Mouse (Mus musculus) limb, embryonic 12.5 days (tissue): ENCODE results near the gene Olfr640. TPM values are rescaled to one million over a fixed set of nuclear protein-coding genes. Genes with fewer than 3 reads are reported as not detected.

Source experiments
- ATAC-seq: fragments of 200-750 bp; cut with Nextera tagmentation; 2 replicates; pipeline ENCODE4 v1.8.0; 2017; ENCODE audit warnings: low read depth, moderate TSS enrichment; ENCODE audit not compliant: insufficient number of reproducible peaks, insufficient read depth, low FRiP score, low TSS enrichment
- H3K27ac ChIP-seq: fragments of 300-500 bp; sonication (generic); 2 replicates; pipeline ENCODE4 v1.5.1; 2016; ENCODE audit warnings: mild to moderate bottlenecking, moderate library complexity
- H3K27me3 ChIP-seq: fragments of 300-500 bp; sonication (generic); 2 replicates; pipeline ENCODE4 v1.6.1; 2016; ENCODE audit warnings: mild to moderate bottlenecking, moderate library complexity
- H3K36me3 ChIP-seq: fragments of 300-500 bp; sonication (generic); 2 replicates; pipeline ENCODE4 v1.6.1; 2016; ENCODE audit warnings: mild to moderate bottlenecking, moderate library complexity
- H3K4me1 ChIP-seq: fragments of 300-500 bp; sonication (generic); replicated peaks from 2 replicates; pipeline ENCODE4 v1.6.1; 2016
- H3K4me2 ChIP-seq: fragments of 300-500 bp; sonication (generic); 2 replicates; pipeline ENCODE4 v1.6.1; 2016; ENCODE audit warnings: mild to moderate bottlenecking, moderate library complexity
- H3K4me3 ChIP-seq: fragments of 300-500 bp; sonication (generic); replicated peaks from 2 replicates; pipeline ENCODE4 v1.5.1; 2016; ENCODE audit warnings: mild to moderate bottlenecking
- H3K9ac ChIP-seq: fragments of 300-500 bp; sonication (generic); replicated peaks from 2 replicates; pipeline ENCODE4 v1.6.1; 2016; ENCODE audit warnings: mild to moderate bottlenecking, moderate library complexity
- H3K9me3 ChIP-seq: fragments of 300-500 bp; sonication (generic); 2 replicates; pipeline ENCODE4 v1.6.1; 2016; ENCODE audit warnings: mild to moderate bottlenecking, moderate library complexity
- WGBS: fragments of 180-500 bp; shearing (Covaris S2); methylation state at CpG from one replicate; pipeline ENCODE4 v1.1.7; 2016; 5-methylcytosine and 5-hydroxymethylcytosine counted together
- polyA plus RNA-seq: library from polyadenylated mRNA; unstranded; fragments of >200 nt; fragmentation: Nextera tagmentation; extraction: Ambion mirVana; gene quantifications from 2 replicates; pipeline ENCODE4 v1.2.1, GENCODE M21; 2016

Gene Olfr640
- polyA plus RNA-seq, result not detected in 2 replicates

- Histone ChIP-seq H3K27ac (no peak within 1 kb of the TSS), H3K4me3 (no peak within 1 kb of the TSS), H3K36me3 (no peaks in the 10 kb centered on the region), H3K4me2 (no peak within 1 kb of the TSS), H3K27me3 (no peaks in the 10 kb centered on the region), H3K4me1 (no peaks in the 10 kb centered on the region), H3K9me3 (no peaks in the 10 kb centered on the region), H3K9ac (no peak within 1 kb of the TSS)
- ATAC-seq, result no peak
- WGBS, result 80% methylated on average over 6 of the region's 6 CpGs
Measured at GRCm38 (mm10) chr7:104025473-104025872, at the start of gene Olfr640. Gene Olfr640 (minus strand): TSS chr7:104025573.

- Histone ChIP-seq H3K4me3 (no peak within 1 kb of the TSS), H3K27ac (no peak within 1 kb of the TSS), H3K36me3 (no peaks in the 10 kb centered on the region), H3K27me3 (no peaks in the 10 kb centered on the region), H3K4me2 (no peak within 1 kb of the TSS), H3K9ac (no peak within 1 kb of the TSS), H3K9me3 (0 out of 2 replicates have a peak, but pooled peaks cover 3% of the 10 kb centered on the region), H3K4me1 (no peaks in the 10 kb centered on the region)
- no peak for ATAC-seq
- 73% methylated on average over 2 of the region's 2 CpGs for WGBS
Measured at GRCm38 (mm10) chr7:104071769-104072168, 46.4 kb upstream of the Olfr640 start, which contains the start of gene Olfr644. Gene Olfr644 (minus strand): TSS chr7:104071869.

GRCm38 (mm10) chr7:104061345-104061744 lies 36.0 kb upstream of the Olfr640 start, which contains the start of gene 4930516K23Rik:
Gene 4930516K23Rik (minus strand): TSS chr7:104061445.
- Histone ChIP-seq H3K4me3 (no peak within 1 kb of the TSS), H3K9me3 (no peaks in the 10 kb centered on the region), H3K27ac (no peak within 1 kb of the TSS), H3K4me1 (no peaks in the 10 kb centered on the region), H3K36me3 (no peaks in the 10 kb centered on the region), H3K27me3 (no peaks in the 10 kb centered on the region), H3K4me2 (no peak within 1 kb of the TSS), H3K9ac (no peak within 1 kb of the TSS)
- no peak for ATAC-seq
- WGBS, result 55% methylated on average over 2 of the region's 2 CpGs

GRCm38 (mm10) chr7:104059215-104059614 lies 33.8 kb upstream of the Olfr640 start:
- ATAC-seq, result no peak
- Histone ChIP-seq H3K36me3 (no peaks in the 10 kb centered on the region), H3K27ac (no peak overlapping the region), H3K4me2 (no peak overlapping the region), H3K9ac (no peak overlapping the region), H3K4me1 (no peaks in the 10 kb centered on the region), H3K9me3 (no peaks in the 10 kb centered on the region), H3K4me3 (no peak overlapping the region), H3K27me3 (no peaks in the 10 kb centered on the region)
- WGBS, result 81% methylated on average over 1 of the region's 1 CpGs

- 59% methylated on average over 1 of the region's 1 CpGs for WGBS
- no peaks in the 10 kb centered on the region for H3K27me3 ChIP-seq
- H3K4me3 ChIP-seq, result no peak within 1 kb of the TSS
- H3K4me2 ChIP-seq, result no peak within 1 kb of the TSS
- H3K36me3 ChIP-seq, result no peaks in the 10 kb centered on the region
- no peaks in the 10 kb centered on the region for H3K4me1 ChIP-seq
- no peak within 1 kb of the TSS for H3K9ac ChIP-seq
- H3K27ac ChIP-seq, result no peak within 1 kb of the TSS
- H3K9me3 ChIP-seq, result no peaks in the 10 kb centered on the region
- no peak for ATAC-seq
Measured at GRCm38 (mm10) chr7:104052566-104052965, 27.2 kb upstream of the Olfr640 start, which contains the start of gene Olfr642. Gene Olfr642 (minus strand): TSS chr7:104052666.

GRCm38 (mm10) chr7:104050745-104051144 lies 25.4 kb upstream of the Olfr640 start:
- Histone ChIP-seq H3K9ac (no peak overlapping the region), H3K4me2 (no peak overlapping the region), H3K36me3 (no peaks in the 10 kb centered on the region), H3K27ac (no peak overlapping the region), H3K27me3 (no peaks in the 10 kb centered on the region), H3K4me1 (no peaks in the 10 kb centered on the region), H3K4me3 (no peak overlapping the region), H3K9me3 (no peaks in the 10 kb centered on the region)
- 95% methylated on average over 4 of the region's 4 CpGs for WGBS
- ATAC-seq, result no peak

GRCm38 (mm10) chr7:104035145-104035544 lies 9.8 kb upstream of the Olfr640 start, which contains the start of gene Olfr641:
Gene Olfr641 (plus strand): TSS chr7:104035445.
- no peak within 1 kb of the TSS for H3K4me3 ChIP-seq
- 70% methylated on average over 1 of the region's 1 CpGs for WGBS
- no peak within 1 kb of the TSS for H3K27ac ChIP-seq
- ATAC-seq, result no peak
- H3K9me3 ChIP-seq, result no peaks in the 10 kb centered on the region
- no peaks in the 10 kb centered on the region for H3K27me3 ChIP-seq
- H3K9ac ChIP-seq, result no peak within 1 kb of the TSS
- H3K36me3 ChIP-seq, result no peaks in the 10 kb centered on the region
- no peaks in the 10 kb centered on the region for H3K4me1 ChIP-seq
- no peak within 1 kb of the TSS for H3K4me2 ChIP-seq

GRCm38 (mm10) chr7:104026978-104027377 lies 1.6 kb upstream of the Olfr640 start:
- 90% methylated on average over 3 of the region's 3 CpGs for WGBS

GRCm38 (mm10) chr7:104021651-104022050 lies 3.7 kb downstream of the Olfr640 start:
- H3K27me3 ChIP-seq, result no peaks in the 10 kb centered on the region
- ATAC-seq, result no peak
- H3K9me3 ChIP-seq, result no peaks in the 10 kb centered on the region
- WGBS, result 87% methylated on average over 6 of the region's 6 CpGs
- no peak overlapping the region for H3K9ac ChIP-seq
- no peak overlapping the region for H3K4me2 ChIP-seq
- no peaks in the 10 kb centered on the region for H3K36me3 ChIP-seq
- H3K4me3 ChIP-seq, result no peak overlapping the region
- no peaks in the 10 kb centered on the region for H3K4me1 ChIP-seq
- no peak overlapping the region for H3K27ac ChIP-seq

More at GRCm38 (mm10) chr7:104026978-104027377, 1.6 kb upstream of the Olfr640 start:
- Histone ChIP-seq H3K4me3 (no peak overlapping the region), H3K9ac (no peak overlapping the region), H3K9me3 (no peaks in the 10 kb centered on the region), H3K36me3 (no peaks in the 10 kb centered on the region), H3K4me2 (no peak overlapping the region), H3K27me3 (no peaks in the 10 kb centered on the region), H3K27ac (no peak overlapping the region), H3K4me1 (no peaks in the 10 kb centered on the region)
- no peak for ATAC-seq

- no peak overlapping the region for H3K4me2 ChIP-seq
- no peaks in the 10 kb centered on the region for H3K9me3 ChIP-seq
- H3K9ac ChIP-seq, result no peak overlapping the region
- no peaks in the 10 kb centered on the region for H3K4me1 ChIP-seq
- no peaks in the 10 kb centered on the region for H3K27me3 ChIP-seq
- H3K4me3 ChIP-seq, result no peak overlapping the region
- ATAC-seq, result no peak
- no peaks in the 10 kb centered on the region for H3K36me3 ChIP-seq
- H3K27ac ChIP-seq, result no peak overlapping the region
- WGBS, result 84% methylated on average over 1 of the region's 1 CpGs
Measured at GRCm38 (mm10) chr7:104018953-104019352, 6.4 kb downstream of the Olfr640 start.

GRCm38 (mm10) chr7:104017203-104017602 lies 8.2 kb downstream of the Olfr640 start, which contains the start of gene Olfr639:
Gene Olfr639 (minus strand): TSS chr7:104017303.
- H3K4me3 ChIP-seq, result no peak within 1 kb of the TSS
- no peaks in the 10 kb centered on the region for H3K4me1 ChIP-seq
- no peak within 1 kb of the TSS for H3K4me2 ChIP-seq
- H3K27ac ChIP-seq, result no peak within 1 kb of the TSS
- no peaks in the 10 kb centered on the region for H3K27me3 ChIP-seq
- ATAC-seq, result no peak
- H3K36me3 ChIP-seq, result no peaks in the 10 kb centered on the region
- H3K9ac ChIP-seq, result no peak within 1 kb of the TSS
- H3K9me3 ChIP-seq, result no peaks in the 10 kb centered on the region

GRCm38 (mm10) chr7:103999124-103999523 lies 26.2 kb downstream of the Olfr640 start:
- no peak overlapping the region for H3K27ac ChIP-seq
- H3K4me3 ChIP-seq, result no peak overlapping the region
- H3K4me1 ChIP-seq, result no peaks in the 10 kb centered on the region
- H3K36me3 ChIP-seq, result no peaks in the 10 kb centered on the region
- no peaks in the 10 kb centered on the region for H3K9me3 ChIP-seq
- no peaks in the 10 kb centered on the region for H3K27me3 ChIP-seq
- H3K9ac ChIP-seq, result no peak overlapping the region
- H3K4me2 ChIP-seq, result no peak overlapping the region
- no peak for ATAC-seq
